Mouse (Mus musculus): ENCODE measurements around the gene Platr17. TPM values are rescaled to one million over a fixed set of nuclear protein-coding genes. Genes with fewer than 3 reads are reported as not detected.
"Not testable (repeated sequence)": the region's sequence is repeated elsewhere in the genome, so short reads cannot be mapped to it uniquely, and the experiment has no call there.

The Platr17 gene
- 0.55 and 0.58 TPM in 2 replicates for polyA plus RNA-seq (2015; fragmentation: Nextera tagmentation; extraction: Ambion mirVana)

GRCm38 (mm10) chr17:33904835-33905234, at the start of gene Platr17:
Gene Platr17, plus strand, starts transcription at chr17:33905135.
- H3K4me1 ChIP-seq; H3K9ac ChIP-seq; H3K36me3 ChIP-seq; H3K9me3 ChIP-seq (replicated peaks); H3K4me2 ChIP-seq (replicated peaks); H3K27ac ChIP-seq (replicated peaks); H3K4me3 ChIP-seq (replicated peaks); ATAC-seq (ENCODE audit: insufficient number of reproducible peaks, low FRiP score, low TSS enrichment, low read depth); H3K27me3 ChIP-seq: not testable (repeated sequence)
- 26% methylated on average over 3 of the region's 4 CpGs for WGBS

DNA sequence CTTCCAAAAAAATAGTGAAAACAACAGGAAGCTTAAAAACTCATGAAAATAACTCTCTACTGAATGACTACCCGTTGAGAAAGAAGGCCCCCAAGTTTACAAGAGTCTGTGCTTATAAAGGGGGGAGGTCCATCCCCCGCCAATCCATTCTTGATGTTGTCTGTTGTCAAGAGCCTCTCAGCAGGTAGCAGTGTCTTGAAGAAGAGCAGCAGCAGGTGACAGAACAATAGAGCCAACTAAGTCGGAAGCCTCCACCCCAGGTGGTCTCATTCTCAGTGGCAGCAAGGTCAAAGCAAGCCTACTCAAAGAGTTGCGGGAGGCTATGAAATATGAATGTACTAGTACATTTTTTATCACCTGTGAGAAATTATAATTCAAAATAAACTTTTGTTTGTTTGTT, 47.1 kb upstream of the Platr17 start:
- Histone ChIP-seq H3K27me3 (no peaks in the 10 kb centered on the region), H3K27ac (replicated peaks) (no peak overlapping the region), H3K4me3 (replicated peaks) (no peak overlapping the region), H3K9me3 (replicated peaks) (no peaks in the 10 kb centered on the region), H3K4me1 (no peaks in the 10 kb centered on the region), H3K4me2 (replicated peaks) (no peak overlapping the region), H3K36me3 (no peaks in the 10 kb centered on the region), H3K9ac (no peak overlapping the region)
- no peak for ATAC-seq (ENCODE audit: insufficient number of reproducible peaks, low FRiP score, low TSS enrichment, low read depth)
- WGBS, result 82% methylated on average over 4 of the region's 4 CpGs

GRCm38 (mm10) chr17:33865330-33866030, 39.5 kb upstream of the Platr17 start:
- Histone ChIP-seq H3K4me2 (replicated peaks) (no peak overlapping the region), H3K4me3 (replicated peaks) (no peak overlapping the region), H3K9ac (no peak overlapping the region), H3K27ac (replicated peaks) (no peak overlapping the region), H3K9me3 (replicated peaks) (no peaks in the 10 kb centered on the region), H3K4me1 (no peaks in the 10 kb centered on the region), H3K36me3 (no peaks in the 10 kb centered on the region), H3K27me3 (no peaks in the 10 kb centered on the region)
- 29% methylated on average over 9 of the region's 9 CpGs for WGBS
- ATAC-seq (ENCODE audit: insufficient number of reproducible peaks, low FRiP score, low TSS enrichment, low read depth), result no peak

DNA sequence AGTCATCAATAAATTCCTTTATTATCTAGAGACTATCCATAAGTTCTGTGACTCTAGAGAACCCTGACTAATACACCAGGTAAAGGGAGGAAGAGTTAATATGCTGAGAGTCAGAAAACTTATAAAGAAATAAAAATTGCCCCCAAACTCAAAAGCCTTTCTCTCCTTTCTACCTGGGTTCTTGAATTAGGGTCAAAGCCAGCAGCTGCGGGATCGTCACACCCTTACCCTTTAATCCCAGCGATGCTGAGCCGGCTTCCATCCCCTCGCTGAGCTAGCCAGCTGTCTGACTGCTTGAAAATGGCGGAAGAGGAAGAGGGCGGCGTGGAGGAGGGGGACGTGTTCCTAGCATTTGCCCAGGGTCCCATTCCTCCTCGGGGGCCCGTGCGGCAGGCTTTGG, 31.4 kb upstream of the Platr17 start, which contains the start of gene Gm7029:
Gene Gm7029, plus strand, starts transcription at position 301 of the 400 bp plus-strand sequence.
- not testable (repeated sequence) for H3K9me3 ChIP-seq (replicated peaks); H3K4me3 ChIP-seq (replicated peaks); H3K4me1 ChIP-seq; H3K9ac ChIP-seq; H3K4me2 ChIP-seq (replicated peaks); ATAC-seq (ENCODE audit: insufficient number of reproducible peaks, low FRiP score, low TSS enrichment, low read depth); H3K27me3 ChIP-seq; H3K27ac ChIP-seq (replicated peaks)
- 90% methylated on average over 4 of the region's 12 CpGs for WGBS
- peaks cover 22% of the 10 kb centered on the region; the same call in 1 of the 2 replicates for H3K36me3 ChIP-seq

DNA sequence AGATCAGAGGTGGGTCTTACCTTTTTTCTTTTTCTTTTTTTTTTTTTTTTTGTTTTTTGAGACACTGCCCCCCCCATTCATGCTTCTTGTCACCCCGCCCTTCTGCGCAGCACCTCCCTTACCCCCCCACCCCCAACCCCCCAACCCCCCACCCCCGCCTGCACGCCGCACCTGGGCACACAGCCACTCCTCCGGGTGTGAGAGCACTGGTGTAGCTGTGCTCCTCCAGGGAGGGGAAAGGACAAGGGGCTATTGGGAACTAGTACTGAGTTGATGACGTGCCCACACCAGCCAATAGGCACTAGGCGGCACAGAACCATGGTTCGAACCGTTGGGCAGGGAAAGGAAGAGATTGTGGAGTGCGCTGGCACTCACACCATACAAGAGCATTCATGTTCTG, 30.5 kb upstream of the Platr17 start:
- ATAC-seq (ENCODE audit: insufficient number of reproducible peaks, low FRiP score, low TSS enrichment, low read depth), result no peak

GRCm38 (mm10) chr17:33875797-33876196, 29.1 kb upstream of the Platr17 start:
- ATAC-seq (ENCODE audit: insufficient number of reproducible peaks, low FRiP score, low TSS enrichment, low read depth); H3K4me1 ChIP-seq; H3K4me3 ChIP-seq (replicated peaks); H3K27ac ChIP-seq (replicated peaks); H3K4me2 ChIP-seq (replicated peaks); H3K9me3 ChIP-seq (replicated peaks); H3K27me3 ChIP-seq; H3K9ac ChIP-seq: not testable (repeated sequence)
- 85% methylated on average over 5 of the region's 5 CpGs for WGBS
- peaks cover 34% of the 10 kb centered on the region for H3K36me3 ChIP-seq

More for the DNA sequence above, 30.5 kb upstream of the Platr17 start:
- no peak overlapping the region for H3K4me3 ChIP-seq (replicated peaks)
- WGBS, result 85% methylated on average over 9 of the region's 11 CpGs
- no peak overlapping the region for H3K4me2 ChIP-seq (replicated peaks)
- H3K9me3 ChIP-seq (replicated peaks), result no peaks in the 10 kb centered on the region
- H3K4me1 ChIP-seq, result no peaks in the 10 kb centered on the region
- no peak overlapping the region for H3K9ac ChIP-seq
- peaks cover 27% of the 10 kb centered on the region for H3K36me3 ChIP-seq
- no peak overlapping the region for H3K27ac ChIP-seq (replicated peaks)
- H3K27me3 ChIP-seq, result no peaks in the 10 kb centered on the region

DNA sequence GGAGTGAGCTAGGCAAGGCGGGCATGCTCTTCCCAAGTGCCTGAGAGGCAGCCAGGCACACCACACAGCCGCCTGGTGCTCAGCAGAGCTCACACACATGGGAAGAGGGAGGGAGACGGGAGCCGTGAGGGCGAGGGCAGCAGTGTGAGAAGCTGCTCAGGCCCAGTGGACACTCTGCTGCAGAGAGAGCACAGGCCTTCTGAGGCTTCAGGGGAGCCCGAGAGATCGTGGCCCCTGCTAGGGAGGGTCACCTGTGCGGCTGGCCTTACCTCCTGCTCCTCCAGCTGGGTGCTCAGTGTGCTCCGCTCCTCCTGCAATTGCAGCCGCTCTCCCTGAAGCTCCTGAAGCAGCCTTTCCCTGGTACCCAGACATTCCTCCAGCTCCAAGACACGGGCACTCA, 20.6 kb upstream of the Platr17 start:
- H3K36me3 ChIP-seq, result peaks cover 20% of the 10 kb centered on the region
- not testable (repeated sequence) for H3K4me2 ChIP-seq (replicated peaks); H3K27me3 ChIP-seq; H3K9ac ChIP-seq; H3K4me1 ChIP-seq; H3K9me3 ChIP-seq (replicated peaks); H3K4me3 ChIP-seq (replicated peaks); H3K27ac ChIP-seq (replicated peaks); ATAC-seq (ENCODE audit: insufficient number of reproducible peaks, low FRiP score, low TSS enrichment, low read depth)
- 94% methylated on average over 10 of the region's 11 CpGs for WGBS

GRCm38 (mm10) chr17:33887802-33888201, 17.1 kb upstream of the Platr17 start:
- not testable (repeated sequence) for ATAC-seq (ENCODE audit: insufficient number of reproducible peaks, low FRiP score, low TSS enrichment, low read depth); H3K36me3 ChIP-seq; H3K27me3 ChIP-seq; H3K27ac ChIP-seq (replicated peaks); H3K9me3 ChIP-seq (replicated peaks); H3K4me3 ChIP-seq (replicated peaks); H3K9ac ChIP-seq; H3K4me2 ChIP-seq (replicated peaks)
- 67% methylated on average over 2 of the region's 2 CpGs for WGBS
- peaks cover 12% of the 10 kb centered on the region for H3K4me1 ChIP-seq

DNA sequence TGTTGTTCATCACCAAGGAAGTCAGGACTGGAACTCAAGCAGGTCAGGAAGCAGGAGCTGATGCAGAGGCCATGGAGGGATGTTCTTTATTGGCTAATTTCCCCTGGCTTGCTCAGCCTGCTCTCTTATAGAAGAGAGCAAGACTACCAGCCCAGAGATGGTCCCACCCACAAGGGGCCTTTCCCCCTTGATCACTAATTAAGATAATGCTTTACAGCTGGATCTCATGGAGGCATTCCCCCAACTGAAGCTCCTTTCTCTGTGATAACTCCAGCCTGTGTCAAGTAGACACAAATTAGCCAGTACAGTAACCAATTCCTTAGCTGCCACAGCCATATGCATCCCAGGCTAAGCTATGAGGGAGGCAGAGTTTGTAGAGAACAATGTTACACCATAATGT, 16.7 kb upstream of the Platr17 start:
- not testable (repeated sequence) for H3K27ac ChIP-seq (replicated peaks); H3K36me3 ChIP-seq; H3K4me2 ChIP-seq (replicated peaks); H3K9ac ChIP-seq; H3K9me3 ChIP-seq (replicated peaks); H3K27me3 ChIP-seq; ATAC-seq (ENCODE audit: insufficient number of reproducible peaks, low FRiP score, low TSS enrichment, low read depth)
- peaks cover 12% of the 10 kb centered on the region for H3K4me1 ChIP-seq
- 0 out of 2 replicates have a peak overlapping the region, but pooled peaks have one; percentile 66 for H3K4me3 ChIP-seq (replicated peaks)

DNA sequence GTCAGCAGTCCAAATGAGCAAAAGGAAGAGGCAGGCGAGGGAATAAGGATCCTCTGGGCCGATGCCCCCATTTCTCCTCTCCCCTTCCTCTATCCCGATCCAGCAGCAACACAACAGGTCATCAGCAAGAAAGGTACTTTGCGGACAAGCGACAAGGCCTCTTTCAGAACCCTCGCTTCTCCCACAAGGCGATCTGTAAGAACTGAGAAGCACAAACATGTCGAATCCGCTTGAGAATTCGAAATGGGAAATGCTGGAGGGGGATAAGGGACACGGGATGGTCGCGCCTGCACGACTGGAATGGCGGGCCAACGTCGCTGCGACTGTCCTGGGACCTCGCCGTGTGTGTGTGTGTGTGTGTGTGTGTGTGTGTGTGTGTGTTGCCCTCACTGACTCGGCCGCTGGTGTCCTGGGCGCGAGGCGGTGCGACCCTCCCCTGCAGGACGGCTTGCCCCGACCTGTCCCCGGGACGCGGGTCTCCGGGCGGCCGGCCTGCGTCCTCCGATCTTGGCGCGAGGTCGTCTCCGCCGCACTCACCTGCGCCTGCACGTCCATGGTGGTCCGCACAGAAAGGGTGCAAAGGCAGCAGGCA, 14.9 kb upstream of the Platr17 start:
- not testable (repeated sequence) for ATAC-seq (ENCODE audit: insufficient number of reproducible peaks, low FRiP score, low TSS enrichment, low read depth); H3K27ac ChIP-seq (replicated peaks)
- WGBS, result under 1% methylated on average over 43 of the region's 44 CpGs

GRCm38 (mm10) chr17:33890533-33891059, 14.3 kb upstream of the Platr17 start, which contains the start of gene Kifc1:
Gene Kifc1, minus strand, starts transcription at chr17:33890661.
- H3K27ac ChIP-seq (replicated peaks), result no peak within 1 kb of the TSS; the same call in 1 of the 2 replicates
- peak within 1 kb of the TSS; percentile 73 for H3K4me2 ChIP-seq (replicated peaks)
- peaks cover 12% of the 10 kb centered on the region for H3K4me1 ChIP-seq
- H3K4me3 ChIP-seq (replicated peaks), result peak within 1 kb of the TSS; percentile 66
- H3K9me3 ChIP-seq (replicated peaks), result no peaks in the 10 kb centered on the region
- no peaks in the 10 kb centered on the region for H3K36me3 ChIP-seq
- no peaks in the 10 kb centered on the region for H3K27me3 ChIP-seq
- ATAC-seq (ENCODE audit: insufficient number of reproducible peaks, low FRiP score, low TSS enrichment, low read depth), result peak; percentile 100
- peak within 1 kb of the TSS; percentile 53 for H3K9ac ChIP-seq
- WGBS, result under 1% methylated on average over 49 of the region's 49 CpGs

More for the DNA sequence above, 14.9 kb upstream of the Platr17 start:
- peak overlapping the region; percentile 66 for H3K4me3 ChIP-seq (replicated peaks)
- H3K9ac ChIP-seq, result peak overlapping the region; percentile 53
- not testable (repeated sequence) for H3K9me3 ChIP-seq (replicated peaks); H3K36me3 ChIP-seq; H3K27me3 ChIP-seq
- H3K4me1 ChIP-seq, result peaks cover 12% of the 10 kb centered on the region
- peak overlapping the region; percentile 73 for H3K4me2 ChIP-seq (replicated peaks)
